Comparison of ENCODE assay signal across 10 mouse cellular contexts in the genomic region with DNA sequence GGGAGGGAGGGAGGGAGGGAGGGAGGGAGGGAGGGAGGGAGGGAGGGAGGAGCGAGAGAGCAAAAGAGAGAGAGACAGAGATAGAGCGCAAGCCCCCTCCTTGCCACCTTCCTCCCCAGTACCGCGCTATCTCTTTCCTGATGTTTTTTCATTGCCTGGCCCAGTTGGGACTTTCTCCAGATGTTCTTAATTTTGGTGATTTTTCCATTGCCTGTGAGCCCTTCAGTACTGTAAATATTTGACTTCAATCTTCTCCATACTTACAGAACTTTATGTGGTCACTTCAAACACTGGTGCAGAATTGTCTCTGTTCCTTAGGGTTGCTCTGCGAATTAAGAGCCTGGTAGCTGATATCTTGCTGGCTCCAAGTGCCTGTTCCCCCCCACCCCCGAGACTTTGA.
"Had no signal": no experiment of that assay in that cellular context is flagged by ENCODE, and none has a peak within 500 bp of the region (broad histone marks: within the 10 kb centered on the region; RNA-seq: fewer than 3 reads in every experiment).

No protein-coding gene starts in this region.

- DNase-seq: kidney, postnatal 25 days; right cerebral cortex, postnatal 14 days; thymus, adult 2 months; thymus, postnatal 25 days had no signal

- H3K4me2 ChIP-seq: liver, embryonic 12.5 days; midbrain, embryonic 12.5 days; neural tube, embryonic 13.5 days; stomach, embryonic 15.5 days had no signal

- H3K9me3 ChIP-seq: stomach, embryonic 15.5 days had no signal

- H3K27ac ChIP-seq: left cerebral cortex, adult 2 months; liver, embryonic 12.5 days; midbrain, embryonic 12.5 days; neural tube, embryonic 13.5 days; stomach, embryonic 15.5 days had no signal

- H3K4me3 ChIP-seq: left cerebral cortex, adult 2 months; liver, embryonic 12.5 days; midbrain, embryonic 12.5 days; neural tube, embryonic 13.5 days; stomach, embryonic 15.5 days had no signal

- ATAC-seq: liver, embryonic 12.5 days; midbrain, embryonic 16.5 days had no signal

- H3K27me3 ChIP-seq: liver, embryonic 12.5 days; midbrain, embryonic 12.5 days; neural tube, embryonic 13.5 days; stomach, embryonic 15.5 days had no signal

- H3K36me3 ChIP-seq: liver, embryonic 12.5 days; midbrain, embryonic 12.5 days; neural tube, embryonic 13.5 days; stomach, embryonic 15.5 days had no signal

- H3K9ac ChIP-seq: liver, embryonic 12.5 days; midbrain, embryonic 12.5 days; neural tube, embryonic 13.5 days; stomach, embryonic 15.5 days had no signal

- H3K4me1 ChIP-seq: liver, embryonic 12.5 days; midbrain, embryonic 12.5 days; neural tube, embryonic 13.5 days; stomach, embryonic 15.5 days had no signal
